Mouse (Mus musculus): Measurements from ENCODE around the gene Acot5. TPM values are rescaled to one million over a fixed set of nuclear protein-coding genes. Genes with fewer than 3 reads are reported as not detected.
"Not testable (repeated sequence)": the region's sequence is repeated elsewhere in the genome, so short reads cannot be mapped to it uniquely, and the experiment has no call there.

The Acot5 gene
- total RNA-seq, 2 experiments from 2014 or later, result not detected

DNA sequence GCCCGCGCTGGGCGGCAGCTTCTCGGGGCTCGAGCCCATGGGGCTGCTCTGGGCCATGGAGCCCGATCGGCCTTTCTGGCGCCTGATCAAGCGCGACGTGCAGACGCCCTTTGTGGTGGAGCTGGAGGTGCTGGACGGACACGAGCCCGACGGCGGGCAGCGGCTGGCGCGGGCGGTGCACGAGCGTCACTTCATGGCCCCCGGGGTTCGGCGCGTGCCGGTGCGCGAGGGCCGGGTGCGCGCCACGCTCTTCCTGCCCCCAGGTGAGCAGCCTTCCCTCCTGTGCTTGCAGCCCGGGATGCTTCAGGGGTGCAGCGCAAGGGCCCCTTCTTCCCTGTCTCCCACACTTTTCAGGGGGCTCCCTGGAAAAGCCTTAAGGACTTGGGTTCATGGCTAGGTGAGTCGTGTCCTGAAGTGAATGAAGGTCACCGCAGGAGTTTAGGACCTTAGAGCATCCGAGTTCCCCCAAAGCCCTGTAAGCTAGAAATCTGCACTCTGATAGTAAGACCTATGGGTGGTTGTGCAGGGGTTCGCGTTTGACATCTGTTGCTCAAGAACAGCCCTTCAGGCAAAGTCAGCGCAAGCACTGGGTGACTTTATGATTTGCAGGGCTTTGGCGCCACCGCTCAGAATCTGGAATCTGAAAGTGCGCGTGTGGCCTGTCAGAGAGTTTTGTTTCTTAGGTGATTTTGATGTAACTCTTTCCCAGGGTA, 15.3 kb upstream of the Acot5 start:
- peak; percentile 35; the same call in 1 of the 2 replicates for ATAC-seq (replicated peaks; ENCODE audit: poor library complexity, severe bottlenecking)

DNA sequence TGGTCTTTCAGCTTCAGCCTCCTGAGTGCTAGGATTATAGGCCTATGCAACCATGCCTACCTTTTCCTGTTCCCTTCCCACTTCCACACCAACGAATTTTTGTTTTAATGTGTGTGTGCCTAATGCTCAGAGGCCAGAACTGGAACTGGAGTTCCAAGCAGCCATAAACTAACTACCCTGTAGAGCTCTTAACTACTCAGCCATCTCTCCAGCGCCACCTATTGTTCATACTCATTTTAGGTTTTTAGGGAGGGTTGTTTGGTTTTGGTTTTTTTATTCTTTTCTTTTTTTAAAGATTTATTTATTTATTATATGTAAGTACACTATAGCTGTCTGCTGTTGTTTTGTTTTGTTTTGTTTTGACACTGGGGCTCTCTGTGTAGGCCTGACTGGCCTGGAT, 8.2 kb upstream of the Acot5 start:
- peak; percentile 52 for ATAC-seq (replicated peaks; ENCODE audit: poor library complexity, severe bottlenecking)

DNA sequence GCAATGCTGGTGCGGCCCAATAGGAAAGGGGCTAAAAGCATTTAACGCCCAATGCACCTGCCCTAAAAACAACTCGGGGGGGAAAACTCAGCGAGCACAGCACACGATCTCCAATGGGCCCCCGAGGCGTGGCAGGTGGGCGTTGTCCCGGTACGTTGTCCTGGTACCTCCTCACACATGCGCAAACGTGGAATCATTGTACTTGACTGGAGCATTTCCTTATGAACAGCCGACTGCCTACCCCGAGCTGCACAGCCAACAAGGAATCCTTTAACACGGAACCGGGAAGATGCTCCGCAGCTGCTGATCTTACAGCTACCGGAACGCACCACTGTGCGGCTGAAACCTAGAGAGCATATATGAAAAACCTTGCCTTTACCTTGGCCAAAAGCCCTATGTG, 6.8 kb upstream of the Acot5 start:
- ATAC-seq (replicated peaks; ENCODE audit: poor library complexity, severe bottlenecking), result no peak

DNA sequence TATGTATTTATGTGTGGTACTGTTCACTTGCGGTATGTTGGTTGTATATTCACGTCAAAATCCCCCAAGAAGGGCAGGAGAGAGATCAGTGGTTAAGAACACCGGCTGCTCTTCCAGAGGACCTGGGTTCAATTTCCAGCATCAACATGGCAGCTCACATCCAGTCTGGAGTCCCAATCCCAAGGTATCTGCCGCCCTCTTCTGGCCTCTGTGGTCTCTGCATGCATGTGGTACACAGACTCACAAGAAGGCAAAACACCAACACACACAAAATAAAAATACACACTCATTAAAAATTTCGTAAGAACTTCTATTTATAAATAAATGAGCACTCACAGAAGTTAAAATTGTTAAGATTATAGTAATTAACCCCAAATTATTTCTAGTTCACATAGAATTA, 5.9 kb upstream of the Acot5 start:
- no peak for ATAC-seq (replicated peaks; ENCODE audit: poor library complexity, severe bottlenecking)

DNA sequence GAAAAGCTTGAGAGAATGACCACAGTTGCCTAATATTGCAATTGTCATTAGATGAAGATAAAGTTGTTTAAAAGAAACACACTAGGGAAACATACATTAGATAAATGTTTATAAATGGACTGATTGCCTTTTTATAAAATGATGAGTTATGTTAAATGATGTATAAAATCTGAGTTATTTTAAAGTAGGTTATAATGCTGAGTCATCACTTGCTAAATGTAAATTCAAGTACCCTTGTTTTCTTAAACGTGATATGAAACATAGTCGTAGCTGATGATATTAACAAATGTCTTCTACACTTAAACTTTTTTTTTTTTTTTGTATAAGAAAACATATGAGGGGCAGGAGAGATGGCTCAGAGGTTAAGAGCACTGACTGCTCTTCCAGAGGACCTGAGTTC, 5.3 kb upstream of the Acot5 start:
- no peak for ATAC-seq (replicated peaks; ENCODE audit: poor library complexity, severe bottlenecking)

DNA sequence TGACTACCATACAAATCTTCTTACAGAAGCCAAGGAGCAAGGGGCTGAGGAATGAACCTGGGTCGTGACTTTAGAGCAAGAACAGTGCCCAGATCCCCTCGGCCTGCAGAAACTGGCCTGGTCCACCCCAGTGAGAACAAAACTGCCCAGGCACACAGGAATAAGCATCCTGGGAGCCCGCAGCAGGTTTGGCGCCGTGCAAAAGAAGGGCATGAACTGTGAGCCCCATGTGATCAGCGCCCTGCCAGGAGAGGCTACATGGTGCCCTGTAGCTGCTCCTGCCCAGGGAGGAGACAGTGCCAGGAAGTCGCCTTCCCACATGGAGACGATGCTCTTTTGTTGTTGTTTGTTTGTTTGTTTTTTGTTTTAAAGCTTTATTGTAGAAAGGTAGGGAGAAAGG, 4.5 kb upstream of the Acot5 start:
- no peak for ATAC-seq (replicated peaks; ENCODE audit: poor library complexity, severe bottlenecking)

DNA sequence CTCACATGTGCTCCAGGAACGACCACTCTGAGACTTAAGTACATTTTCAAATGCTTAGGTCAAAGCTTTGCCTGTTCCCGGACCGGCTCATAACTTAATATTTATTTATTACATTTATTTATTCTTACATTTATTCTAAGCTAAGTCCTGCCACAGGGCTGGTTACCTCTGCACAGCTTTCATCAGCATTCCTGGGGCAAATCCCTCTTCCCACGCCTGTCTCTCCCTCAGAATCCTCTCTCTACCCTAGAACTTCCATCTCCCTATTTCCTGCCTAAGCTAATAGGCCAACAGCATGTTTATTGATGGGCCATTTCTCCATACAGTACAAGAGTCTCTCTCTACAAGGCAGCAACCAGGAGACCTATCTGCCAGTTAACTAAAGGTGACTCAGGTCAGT, 1.4 kb upstream of the Acot5 start:
- ATAC-seq (replicated peaks; ENCODE audit: poor library complexity, severe bottlenecking), result no peak

DNA sequence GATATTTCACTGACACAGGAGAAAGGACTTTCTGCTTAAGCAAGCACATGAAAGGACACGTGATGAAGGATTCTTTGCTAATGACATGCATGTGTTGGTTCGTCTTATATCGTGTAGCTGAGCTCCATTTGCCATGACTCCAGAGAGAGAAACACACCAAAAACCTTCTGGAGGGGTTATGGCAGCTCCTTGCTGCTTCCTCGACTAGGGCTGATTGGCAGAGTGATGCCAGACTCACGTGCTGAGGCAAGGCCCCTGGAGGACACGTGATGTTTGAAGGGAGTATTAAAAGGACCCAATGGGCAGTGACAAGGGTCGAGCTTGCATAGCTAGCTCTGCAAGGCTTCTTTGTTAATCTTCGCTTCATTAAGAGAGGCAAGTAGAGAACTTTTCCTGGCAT, 829 bp upstream of the Acot5 start:
- no peak for ATAC-seq (replicated peaks; ENCODE audit: poor library complexity, severe bottlenecking)

DNA sequence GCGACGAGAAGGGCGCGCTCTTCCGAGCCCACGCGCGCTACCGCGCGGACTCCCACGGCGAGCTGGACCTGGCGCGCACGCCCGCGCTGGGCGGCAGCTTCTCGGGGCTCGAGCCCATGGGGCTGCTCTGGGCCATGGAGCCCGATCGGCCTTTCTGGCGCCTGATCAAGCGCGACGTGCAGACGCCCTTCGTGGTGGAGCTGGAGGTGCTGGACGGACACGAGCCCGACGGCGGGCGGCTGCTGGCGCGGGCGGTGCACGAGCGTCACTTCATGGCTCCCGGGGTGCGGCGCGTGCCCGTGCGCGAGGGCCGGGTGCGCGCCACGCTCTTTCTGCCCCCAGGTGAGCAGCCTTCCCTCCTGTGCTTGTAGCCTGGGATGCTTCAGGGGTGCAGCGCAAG, 457 bp downstream of the Acot5 start:
- not testable (repeated sequence) for ATAC-seq (replicated peaks; ENCODE audit: poor library complexity, severe bottlenecking)

DNA sequence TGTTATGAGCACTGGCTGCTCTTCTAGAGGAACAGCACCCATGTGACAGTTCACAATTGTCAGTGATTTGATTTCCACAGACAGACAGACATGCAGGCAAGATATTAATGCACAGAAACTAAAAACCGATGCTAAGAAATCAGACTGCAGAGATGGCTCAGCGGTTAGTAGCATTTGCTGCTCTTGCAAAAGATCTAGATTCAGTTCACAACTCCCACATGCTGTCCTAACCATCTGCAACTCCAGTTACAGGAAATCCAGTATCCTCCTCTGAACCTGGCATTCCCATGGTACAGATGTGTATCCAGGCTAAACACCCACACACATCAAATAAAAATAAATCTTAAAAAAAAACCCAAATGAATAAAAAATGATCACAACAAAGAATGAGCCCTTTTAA, 2.6 kb downstream of the Acot5 start:
- ATAC-seq (replicated peaks; ENCODE audit: poor library complexity, severe bottlenecking), result no peak

DNA sequence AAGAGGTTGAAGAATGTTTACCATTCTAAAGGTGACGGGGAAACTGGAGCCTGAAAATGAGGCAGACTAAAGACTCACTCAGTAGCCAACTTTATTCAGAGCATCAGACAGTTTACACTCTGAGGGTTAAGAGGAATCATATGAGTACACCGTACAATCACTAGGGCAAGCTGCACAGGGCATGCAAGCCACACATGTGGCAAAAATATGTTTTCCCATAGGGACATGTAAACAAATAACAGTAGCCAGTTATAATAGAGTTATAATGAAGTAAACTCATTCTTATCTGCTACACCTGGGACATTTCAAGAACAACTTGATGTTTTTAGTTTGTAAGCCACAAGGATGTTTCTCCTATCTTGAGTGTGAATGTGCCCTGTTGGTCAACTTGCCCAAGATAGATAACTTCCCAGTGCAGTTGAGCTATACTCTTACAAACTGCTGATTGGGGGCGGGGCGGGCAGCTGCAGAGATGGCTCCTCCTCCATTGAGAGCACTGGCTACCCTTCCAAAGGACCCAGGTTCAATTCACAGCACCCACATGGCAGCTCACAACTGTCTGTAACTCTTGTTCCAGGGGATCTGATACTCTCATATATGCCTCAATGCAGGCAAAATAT, 8.4 kb downstream of the Acot5 start:
- ATAC-seq (replicated peaks; ENCODE audit: poor library complexity, severe bottlenecking), result no peak

DNA sequence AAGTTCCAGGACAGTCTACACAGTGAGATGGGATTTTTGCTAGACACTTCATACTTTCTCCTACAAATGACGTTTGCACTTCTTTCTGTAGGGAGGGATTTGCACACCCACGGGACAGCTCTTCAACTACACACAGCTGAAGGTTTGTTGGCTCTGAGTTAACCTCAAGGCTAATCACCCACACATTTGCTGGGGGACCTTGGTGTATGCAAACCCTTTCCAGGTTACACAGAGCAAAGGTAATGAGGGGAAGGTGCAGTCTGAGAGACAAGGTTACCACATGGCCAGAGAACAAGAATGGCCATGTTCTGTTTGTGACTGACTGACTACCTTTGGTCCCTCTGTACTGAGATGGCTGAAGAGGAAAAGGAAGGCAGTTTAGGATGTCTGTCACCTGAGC, 14.7 kb downstream of the Acot5 start:
- no peak for ATAC-seq (replicated peaks; ENCODE audit: poor library complexity, severe bottlenecking)

DNA sequence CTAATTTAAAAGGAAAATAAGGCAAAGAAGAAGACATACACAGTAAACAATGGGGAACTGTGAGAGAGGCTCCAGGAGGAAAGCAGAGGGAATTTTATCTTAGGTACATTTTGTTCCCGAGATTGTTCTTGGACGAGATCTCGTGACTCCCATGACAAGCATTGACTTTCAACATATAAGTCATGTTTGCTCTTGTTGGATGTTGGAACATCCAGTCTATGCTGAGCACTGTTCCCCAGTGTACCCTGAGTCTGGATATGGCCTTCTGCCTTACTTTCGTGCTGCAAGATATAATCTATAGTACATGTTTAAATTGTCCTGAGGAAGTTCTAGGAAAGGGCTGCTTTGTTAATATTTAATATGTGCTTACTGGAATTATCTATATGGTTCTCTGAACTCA, 15.5 kb downstream of the Acot5 start:
- no peak for ATAC-seq (replicated peaks; ENCODE audit: poor library complexity, severe bottlenecking)

DNA sequence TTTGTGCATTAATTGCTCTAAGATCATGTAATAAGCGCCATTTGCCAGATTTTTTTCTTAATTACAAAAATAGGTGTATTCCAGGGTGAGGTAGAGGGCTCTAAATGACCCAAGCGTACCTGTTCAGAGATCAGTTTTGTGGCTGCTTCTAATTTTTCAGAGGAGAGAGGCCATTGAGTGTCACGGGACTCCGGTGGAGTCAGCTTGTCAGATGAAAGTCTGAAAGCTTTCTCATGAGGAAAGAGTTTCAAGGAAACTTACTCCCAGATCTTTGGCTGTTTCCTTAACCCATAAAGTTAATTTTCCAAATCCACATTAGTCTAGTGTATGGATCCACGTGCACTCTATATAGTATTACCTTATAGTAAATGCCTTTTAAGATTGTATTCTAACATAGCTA, 25.5 kb downstream of the Acot5 start:
- not testable (repeated sequence) for ATAC-seq (replicated peaks; ENCODE audit: poor library complexity, severe bottlenecking)

DNA sequence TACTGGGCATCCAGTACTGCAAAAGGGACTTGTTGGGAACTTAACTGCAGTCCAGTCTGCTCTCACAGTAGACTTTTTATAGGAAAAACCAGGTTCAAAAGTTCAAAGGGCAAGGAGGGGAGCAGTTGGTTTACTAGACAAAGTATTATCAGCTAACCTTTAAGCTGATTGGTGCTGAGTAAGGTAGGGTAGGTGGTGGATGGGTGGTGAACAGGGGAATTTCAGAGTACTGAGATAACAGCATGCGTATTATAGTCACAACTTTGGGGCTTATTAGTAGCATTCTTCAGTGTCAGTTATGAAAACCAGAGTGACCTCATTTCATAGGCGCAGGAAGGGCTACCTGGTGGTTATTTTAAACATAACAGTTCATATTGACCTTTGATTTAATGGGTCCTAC, 30.5 kb downstream of the Acot5 start:
- no peak for ATAC-seq (replicated peaks; ENCODE audit: poor library complexity, severe bottlenecking)

DNA sequence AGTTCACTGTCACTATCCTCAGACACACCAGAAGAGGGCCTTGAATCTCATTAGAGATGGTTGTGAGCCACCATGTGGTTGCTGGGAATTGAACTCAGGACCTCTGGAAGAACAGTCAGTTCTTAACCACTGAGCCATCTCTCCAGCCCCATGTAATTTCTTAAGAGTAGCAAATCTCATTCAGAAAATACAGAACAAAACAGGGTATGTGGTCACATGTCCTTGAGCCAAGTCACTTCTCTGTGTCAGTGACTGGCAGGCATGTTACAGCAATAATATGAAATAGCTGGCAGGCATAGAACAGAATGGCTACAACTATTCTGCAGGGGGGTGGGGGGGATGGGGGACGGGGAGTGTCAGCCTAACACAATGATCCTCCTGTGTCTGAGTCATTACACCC, 30.9 kb downstream of the Acot5 start:
- ATAC-seq (replicated peaks; ENCODE audit: poor library complexity, severe bottlenecking), result no peak

DNA sequence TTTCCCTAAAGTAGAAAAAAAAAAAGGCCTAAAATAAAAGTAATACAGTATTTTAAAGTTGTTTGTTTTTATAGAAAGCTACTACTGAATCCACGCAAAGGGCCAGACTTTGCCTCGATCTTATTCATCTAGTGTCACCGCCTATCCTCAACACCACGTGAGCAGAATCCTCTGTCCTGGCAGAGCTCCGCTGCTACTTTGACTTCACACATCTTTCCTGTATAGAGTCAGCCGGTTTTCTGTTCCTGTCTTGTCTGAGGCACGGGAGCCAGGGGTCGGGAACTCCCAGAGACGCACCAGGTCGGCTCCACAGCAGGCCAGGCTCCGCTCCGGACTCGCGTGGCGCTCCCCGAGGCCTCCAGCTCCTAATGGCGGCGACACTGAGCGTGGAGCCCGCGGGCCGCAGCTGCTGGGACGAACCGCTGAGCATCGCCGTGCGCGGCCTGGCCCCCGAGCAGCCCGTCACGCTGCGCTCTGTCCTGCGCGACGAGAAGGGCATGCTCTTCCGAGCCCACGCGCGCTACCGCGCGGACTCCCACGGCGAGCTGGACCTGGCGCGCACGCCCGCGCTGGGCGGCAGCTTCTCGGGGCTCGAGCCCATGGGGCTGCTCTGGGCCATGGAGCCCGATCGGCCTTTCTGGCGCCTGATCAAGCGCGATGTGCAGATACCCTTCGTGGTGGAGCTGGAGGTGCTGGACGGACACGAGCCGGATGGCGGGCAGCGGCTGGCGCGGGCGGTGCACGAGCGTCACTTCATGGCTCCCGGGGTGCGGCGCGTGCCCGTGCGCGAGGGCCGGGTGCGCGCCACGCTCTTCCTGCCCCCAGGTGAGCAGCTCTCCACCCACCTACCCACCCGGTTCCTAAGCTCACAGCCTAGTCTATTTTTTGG, 31.7 kb downstream of the Acot5 start, which contains the start of gene Acot6:
TSS of gene Acot6 (plus strand) at position 51 of the 889 bp plus-strand sequence.
- ATAC-seq (replicated peaks; ENCODE audit: poor library complexity, severe bottlenecking), result peak; percentile 67

DNA sequence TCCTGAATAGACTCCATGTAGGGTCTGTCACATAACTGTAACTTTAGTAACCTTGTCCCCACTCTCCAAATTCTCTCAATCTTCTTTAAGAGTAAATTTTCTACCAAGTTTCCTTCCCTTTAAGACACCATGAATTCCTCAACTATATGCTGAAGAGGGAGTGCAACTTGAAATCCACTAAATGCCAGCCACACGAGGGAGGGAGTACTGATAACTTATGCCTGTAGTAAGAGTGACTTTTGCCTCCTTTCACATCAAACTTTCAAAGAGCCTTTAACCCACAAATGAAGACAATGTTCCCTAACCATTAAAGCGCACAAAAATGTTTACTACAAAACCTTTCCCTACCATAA, 32.3 kb downstream of the Acot5 start:
- ATAC-seq (replicated peaks; ENCODE audit: poor library complexity, severe bottlenecking), result no peak

DNA sequence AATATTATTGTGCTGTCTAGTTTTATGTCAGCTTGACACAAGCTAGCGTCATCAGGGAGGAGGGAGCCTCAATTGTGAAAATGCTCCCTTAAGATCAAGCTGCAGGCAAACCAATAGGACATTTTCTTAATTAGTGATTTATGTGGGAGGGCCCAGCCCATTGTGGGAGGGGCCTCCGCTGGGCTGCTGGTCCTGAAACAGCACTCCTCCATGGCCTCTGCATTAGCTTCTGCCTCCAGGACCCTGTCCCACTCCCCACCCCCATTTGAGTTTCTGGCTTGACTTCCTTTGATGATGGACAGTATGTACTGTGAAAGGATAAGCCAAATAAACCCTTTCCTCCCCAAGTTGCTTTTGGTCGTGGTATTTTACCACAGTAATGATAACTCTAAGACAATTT, 37.9 kb downstream of the Acot5 start:
- no peak for ATAC-seq (replicated peaks; ENCODE audit: poor library complexity, severe bottlenecking)

DNA sequence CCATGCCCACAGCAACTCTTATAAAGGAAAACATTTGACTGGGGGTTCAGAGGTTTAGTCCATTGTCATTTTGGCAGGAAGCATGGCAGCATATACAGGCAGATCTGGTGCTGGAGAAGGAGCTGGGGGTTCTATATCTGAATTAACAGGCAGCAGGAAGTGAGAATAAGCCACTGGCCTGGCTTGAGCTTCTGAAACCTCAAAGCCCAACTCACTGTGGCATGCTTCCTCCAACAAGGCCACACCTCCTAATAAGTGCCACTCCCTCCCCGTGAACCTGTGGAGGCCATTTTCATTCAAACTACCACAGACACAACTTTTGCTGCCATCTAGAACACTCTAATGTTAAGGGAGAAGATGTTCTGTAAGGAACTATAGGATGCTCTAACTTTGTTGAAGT, 38.6 kb downstream of the Acot5 start:
- ATAC-seq (replicated peaks; ENCODE audit: poor library complexity, severe bottlenecking), result peak; percentile 72

DNA sequence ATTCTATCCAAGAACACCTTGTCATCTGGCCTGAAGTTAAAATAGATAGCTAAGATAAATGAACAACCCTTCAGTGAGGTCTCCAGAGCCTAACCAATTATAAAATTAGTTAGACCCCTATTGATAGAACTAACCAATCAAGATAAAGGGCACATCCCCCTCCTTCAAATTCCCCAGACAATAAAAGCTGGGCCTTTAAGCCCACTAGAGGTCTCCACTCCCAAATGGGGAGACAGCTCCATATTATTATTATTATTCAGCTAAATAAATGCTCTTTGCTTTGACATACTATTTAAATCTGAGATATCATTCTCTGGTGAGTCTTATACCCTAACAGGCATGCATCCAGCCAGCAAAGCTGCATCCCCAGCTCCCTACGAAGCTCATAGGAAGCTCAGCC, 40.8 kb downstream of the Acot5 start:
- no peak for ATAC-seq (replicated peaks; ENCODE audit: poor library complexity, severe bottlenecking)
